Mouse (Mus musculus) liver, embryonic 13.5 days (tissue): ENCODE results near the gene Cuedc1. TPM values are rescaled to one million over a fixed set of nuclear protein-coding genes. Genes with fewer than 3 reads are reported as not detected.

Source experiments
- ATAC-seq: fragments of 200-750 bp; cut with Nextera tagmentation; 2 replicates; pipeline ENCODE4 v1.8.0; 2017; ENCODE audit warnings: low read depth, mild to moderate bottlenecking, moderate number of reproducible peaks, moderate library complexity
- DNase-seq: peaks from one replicate; pipeline ENCODE4 v3.0.0; 2022
- H3K27ac ChIP-seq: fragments of 300-500 bp; sonication (generic); 2 replicates; pipeline ENCODE4 v1.5.1; 2015; ENCODE audit warnings: moderate library complexity, mild to moderate bottlenecking, inconsistent platforms
- H3K27me3 ChIP-seq: fragments of 300-500 bp; sonication (generic); 2 replicates; pipeline ENCODE4 v1.6.1; 2015; ENCODE audit warnings: mild to moderate bottlenecking, inconsistent platforms
- H3K36me3 ChIP-seq: fragments of 300-500 bp; sonication (generic); 2 replicates; pipeline ENCODE4 v1.6.1; 2015; ENCODE audit warnings: mild to moderate bottlenecking, inconsistent platforms
- H3K4me1 ChIP-seq: fragments of 300-500 bp; sonication (generic); replicated peaks from 2 replicates; pipeline ENCODE4 v1.6.1; 2015; ENCODE audit warnings: inconsistent platforms
- H3K4me2 ChIP-seq: fragments of 300-500 bp; sonication (generic); 2 replicates; pipeline ENCODE4 v1.6.1; 2015; ENCODE audit warnings: inconsistent platforms, mild to moderate bottlenecking, moderate library complexity
- H3K4me3 ChIP-seq: fragments of 300-500 bp; sonication (generic); replicated peaks from 2 replicates; pipeline ENCODE4 v1.5.1; 2015; ENCODE audit warnings: mild to moderate bottlenecking, inconsistent platforms
- H3K9ac ChIP-seq: fragments of 300-500 bp; sonication (generic); 2 replicates; pipeline ENCODE4 v1.6.1; 2015; ENCODE audit warnings: mild to moderate bottlenecking, inconsistent platforms
- H3K9me3 ChIP-seq: fragments of 300-500 bp; sonication (generic); replicated peaks from 2 replicates; pipeline ENCODE4 v1.6.1; 2016; ENCODE audit warnings: inconsistent platforms
- WGBS: fragments of 180-500 bp; shearing (Covaris S2); methylation state at CpG from one replicate; pipeline ENCODE4 v1.1.7; 2015; ENCODE audit not compliant: insufficient replicate concordance; 5-methylcytosine and 5-hydroxymethylcytosine counted together
- polyA plus RNA-seq: library from polyadenylated mRNA; unstranded; fragments of >200 nt; fragmentation: Nextera tagmentation; extraction: Ambion mirVana; gene quantifications from 2 replicates; pipeline ENCODE4 v1.2.1, GENCODE M21; 2015

The Cuedc1 gene
- polyA plus RNA-seq, 1 experiment from 2014 or later, result 1.6 TPM

GRCm38 (mm10) chr11:88211824-88212582, 114.1 kb downstream of the Cuedc1 start:
- Histone ChIP-seq H3K36me3 (peaks cover 51% of the 10 kb centered on the region), H3K27me3 (peaks cover 5% of the 10 kb centered on the region; the same call in 1 of the 2 replicates), H3K4me1 (peaks cover 6% of the 10 kb centered on the region; the same call in 1 of the 2 replicates), H3K27ac (no peak overlapping the region), H3K4me2 (no peak overlapping the region), H3K9ac (no peak overlapping the region), H3K9me3 (no peaks in the 10 kb centered on the region), H3K4me3 (no peak overlapping the region)
- DNase-seq (no peak), ATAC-seq (no peak)
- 78% methylated on average over 5 of the region's 5 CpGs for WGBS

GRCm38 (mm10) chr11:88213757-88214156, 115.9 kb downstream of the Cuedc1 start:
- Histone ChIP-seq H3K36me3 (peaks cover 33% of the 10 kb centered on the region), H3K27ac (no peak overlapping the region), H3K4me2 (no peak overlapping the region), H3K4me3 (no peak overlapping the region), H3K27me3 (peaks cover 11% of the 10 kb centered on the region; the same call in 1 of the 2 replicates), H3K9ac (no peak overlapping the region), H3K9me3 (no peaks in the 10 kb centered on the region), H3K4me1 (0 out of 2 replicates have a peak, but pooled peaks cover 3% of the 10 kb centered on the region)
- no peak for DNase-seq
- ATAC-seq, result no peak
- 41% methylated on average over 6 of the region's 6 CpGs for WGBS

- 0 out of 2 replicates have a peak, but pooled peaks cover 3% of the 10 kb centered on the region for H3K4me1 ChIP-seq
- H3K27me3 ChIP-seq, result peaks cover 11% of the 10 kb centered on the region; the same call in 1 of the 2 replicates
- H3K9me3 ChIP-seq, result no peaks in the 10 kb centered on the region
- peaks cover 19% of the 10 kb centered on the region for H3K36me3 ChIP-seq
- no peak overlapping the region for H3K9ac ChIP-seq
- H3K4me2 ChIP-seq, result no peak overlapping the region
- no peak for DNase-seq
- no peak overlapping the region for H3K27ac ChIP-seq
- WGBS, result 49% methylated on average over 21 of the region's 21 CpGs
- H3K4me3 ChIP-seq, result no peak overlapping the region
- ATAC-seq, result no peak
Observed at GRCm38 (mm10) chr11:88214881-88215831, 117.3 kb downstream of the Cuedc1 start.

- ATAC-seq (no peak), DNase-seq (no peak)
- no peak overlapping the region for H3K4me2 ChIP-seq
- no peak overlapping the region for H3K27ac ChIP-seq
- peaks cover 11% of the 10 kb centered on the region; the same call in 1 of the 2 replicates for H3K27me3 ChIP-seq
- no peak overlapping the region for H3K4me3 ChIP-seq
- H3K4me1 ChIP-seq, result 0 out of 2 replicates have a peak, but pooled peaks cover 3% of the 10 kb centered on the region
- H3K9me3 ChIP-seq, result no peaks in the 10 kb centered on the region
- 23% methylated on average over 10 of the region's 10 CpGs for WGBS
- H3K9ac ChIP-seq, result no peak overlapping the region
- H3K36me3 ChIP-seq, result peaks cover 8% of the 10 kb centered on the region
Observed at GRCm38 (mm10) chr11:88216231-88216685, 118.4 kb downstream of the Cuedc1 start.

- H3K36me3 ChIP-seq, result no peaks in the 10 kb centered on the region
- H3K9ac ChIP-seq, result no peak overlapping the region
- H3K27ac ChIP-seq, result no peak overlapping the region
- peaks cover 11% of the 10 kb centered on the region; the same call in 1 of the 2 replicates for H3K27me3 ChIP-seq
- DNase-seq (no peak), ATAC-seq (no peak)
- 59% methylated on average over 6 of the region's 6 CpGs for WGBS
- H3K4me1 ChIP-seq, result 0 out of 2 replicates have a peak, but pooled peaks cover 3% of the 10 kb centered on the region
- no peaks in the 10 kb centered on the region for H3K9me3 ChIP-seq
- H3K4me3 ChIP-seq, result no peak overlapping the region
- no peak overlapping the region for H3K4me2 ChIP-seq
Observed at GRCm38 (mm10) chr11:88218155-88218554, 120.3 kb downstream of the Cuedc1 start.

- Histone ChIP-seq H3K4me2 (no peak overlapping the region), H3K9me3 (no peaks in the 10 kb centered on the region), H3K4me1 (0 out of 2 replicates have a peak, but pooled peaks cover 3% of the 10 kb centered on the region), H3K27me3 (peaks cover 11% of the 10 kb centered on the region; the same call in 1 of the 2 replicates), H3K4me3 (no peak overlapping the region), H3K9ac (no peak overlapping the region), H3K27ac (no peak overlapping the region), H3K36me3 (no peaks in the 10 kb centered on the region)
- 63% methylated on average over 7 of the region's 7 CpGs for WGBS
- ATAC-seq (no peak), DNase-seq (no peak)
Observed at GRCm38 (mm10) chr11:88218586-88218985, 120.7 kb downstream of the Cuedc1 start.

- 81% methylated on average over 15 of the region's 15 CpGs for WGBS
- ATAC-seq (no peak), DNase-seq (no peak)
- H3K4me3 ChIP-seq, result no peak overlapping the region
- H3K27ac ChIP-seq, result no peak overlapping the region
- H3K36me3 ChIP-seq, result no peaks in the 10 kb centered on the region
- no peaks in the 10 kb centered on the region for H3K9me3 ChIP-seq
- H3K4me2 ChIP-seq, result no peak overlapping the region
- H3K9ac ChIP-seq, result no peak overlapping the region
- no peaks in the 10 kb centered on the region for H3K4me1 ChIP-seq
- 0 out of 2 replicates have a peak, but pooled peaks cover 10% of the 10 kb centered on the region for H3K27me3 ChIP-seq
Observed at GRCm38 (mm10) chr11:88221929-88222475, 124.1 kb downstream of the Cuedc1 start.

GRCm38 (mm10) chr11:88227001-88227957, 129.4 kb downstream of the Cuedc1 start:
- no peak for ATAC-seq
- no peaks in the 10 kb centered on the region for H3K4me1 ChIP-seq
- DNase-seq, result no peak
- no peaks in the 10 kb centered on the region for H3K9me3 ChIP-seq
- no peak overlapping the region for H3K4me3 ChIP-seq
- H3K4me2 ChIP-seq, result no peak overlapping the region
- H3K27me3 ChIP-seq, result peaks cover 14% of the 10 kb centered on the region; the same call in 1 of the 2 replicates
- WGBS, result 70% methylated on average over 17 of the region's 17 CpGs
- no peak overlapping the region for H3K9ac ChIP-seq
- H3K27ac ChIP-seq, result no peak overlapping the region
- H3K36me3 ChIP-seq, result no peaks in the 10 kb centered on the region

- no peak overlapping the region for H3K4me2 ChIP-seq
- H3K9me3 ChIP-seq, result no peaks in the 10 kb centered on the region
- H3K4me3 ChIP-seq, result no peak overlapping the region
- H3K27me3 ChIP-seq, result peaks cover 14% of the 10 kb centered on the region; the same call in 1 of the 2 replicates
- 65% methylated on average over 4 of the region's 4 CpGs for WGBS
- H3K36me3 ChIP-seq, result no peaks in the 10 kb centered on the region
- DNase-seq, result no peak
- peaks cover 30% of the 10 kb centered on the region for H3K4me1 ChIP-seq
- H3K27ac ChIP-seq, result no peak overlapping the region
- ATAC-seq, result no peak
- no peak overlapping the region for H3K9ac ChIP-seq
Observed at GRCm38 (mm10) chr11:88231213-88231790, 133.4 kb downstream of the Cuedc1 start.
